Mouse (Mus musculus) A20 (cell line): ENCODE results near the gene Gpc6.

Experiments used
- DNase-seq: peaks from one replicate; pipeline ENCODE4 v3.0.0-alpha.2; 2011; ENCODE audit warnings: low read depth, low spot score

Gene Gpc6

GRCm38 (mm10) chr14:117794874-117795273, 869.8 kb downstream of the Gpc6 start:
- no peak for DNase-seq

- DNase-seq = no peak
Measured at GRCm38 (mm10) chr14:117796661-117797060, 871.5 kb downstream of the Gpc6 start.

- no peak for DNase-seq
Measured at GRCm38 (mm10) chr14:117800399-117800798, 875.3 kb downstream of the Gpc6 start.

GRCm38 (mm10) chr14:117807846-117808245, 882.7 kb downstream of the Gpc6 start:
- no peak for DNase-seq

GRCm38 (mm10) chr14:117808326-117808725, 883.2 kb downstream of the Gpc6 start:
- no peak for DNase-seq

GRCm38 (mm10) chr14:117810321-117811270, 885.5 kb downstream of the Gpc6 start:
- no peak for DNase-seq

GRCm38 (mm10) chr14:117813473-117813872, 888.4 kb downstream of the Gpc6 start:
- no peak for DNase-seq

GRCm38 (mm10) chr14:117816008-117816407, 890.9 kb downstream of the Gpc6 start:
- DNase-seq = no peak

GRCm38 (mm10) chr14:117816706-117817105, 891.6 kb downstream of the Gpc6 start:
- DNase-seq = no peak

GRCm38 (mm10) chr14:117817196-117817595, 892.1 kb downstream of the Gpc6 start:
- no peak for DNase-seq

- DNase-seq = no peak
Measured at GRCm38 (mm10) chr14:117824491-117824890, 899.4 kb downstream of the Gpc6 start.

GRCm38 (mm10) chr14:117826294-117827046, 901.4 kb downstream of the Gpc6 start:
- DNase-seq = no peak

- DNase-seq = no peak
Measured at GRCm38 (mm10) chr14:117831267-117831666, 906.2 kb downstream of the Gpc6 start.

GRCm38 (mm10) chr14:117831731-117832130, 906.6 kb downstream of the Gpc6 start:
- no peak for DNase-seq

GRCm38 (mm10) chr14:117835506-117835905, 910.4 kb downstream of the Gpc6 start:
- DNase-seq = no peak

GRCm38 (mm10) chr14:117837021-117837420, 911.9 kb downstream of the Gpc6 start:
- no peak for DNase-seq

GRCm38 (mm10) chr14:117837715-117838114, 912.6 kb downstream of the Gpc6 start:
- no peak for DNase-seq

- no peak for DNase-seq
Measured at GRCm38 (mm10) chr14:117841211-117841610, 916.1 kb downstream of the Gpc6 start.

- DNase-seq = no peak
Measured at GRCm38 (mm10) chr14:117841797-117842553, 916.9 kb downstream of the Gpc6 start.

- DNase-seq = no peak
Measured at GRCm38 (mm10) chr14:117849591-117850505, 924.7 kb downstream of the Gpc6 start.

- DNase-seq = no peak
Measured at GRCm38 (mm10) chr14:117852266-117852665, 927.2 kb downstream of the Gpc6 start.
